9 mouse cellular contexts compared by ENCODE assay signal in the genomic region with DNA sequence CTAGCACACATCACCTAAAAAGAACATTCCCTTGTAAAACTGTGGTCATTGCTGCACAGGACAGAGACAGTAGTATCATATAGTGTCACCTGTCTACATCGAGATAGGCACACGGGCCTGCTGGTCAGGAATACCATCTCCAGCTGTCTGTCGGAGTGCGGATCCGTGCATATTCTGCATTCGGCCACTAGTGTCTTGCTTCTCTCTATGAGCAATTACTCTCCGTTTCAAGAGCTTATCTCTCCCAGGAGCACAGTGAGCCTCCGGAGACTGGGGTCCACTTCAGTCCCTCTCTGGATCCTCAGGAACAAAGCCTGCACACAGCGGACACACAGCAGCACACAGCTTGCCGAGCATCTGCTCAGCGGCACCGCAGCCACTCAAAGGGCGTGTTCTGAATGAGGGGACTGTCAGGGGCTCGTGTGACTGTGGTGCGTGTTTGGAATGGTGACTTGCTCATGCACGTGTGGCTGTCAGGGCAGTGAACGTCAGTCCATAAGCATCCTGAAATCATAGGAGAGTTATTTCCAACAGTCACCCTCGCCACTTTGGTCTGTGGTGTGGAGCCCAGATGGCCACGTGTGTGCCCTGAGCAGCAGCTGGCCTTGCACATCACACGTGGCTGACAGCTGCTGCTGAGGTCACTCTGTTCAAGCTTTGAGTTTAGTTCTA. TPM values are rescaled to one million over a fixed set of nuclear protein-coding genes. Genes with fewer than 3 reads are reported as not detected.
DNase-seq lines count a peak whose midpoint lies in the region; ATAC-seq and TF ChIP-seq lines count a peak whose summit lies in the region.
"Had no signal": no experiment of that assay in that cellular context is flagged by ENCODE, and none has a peak within 500 bp of the region (broad histone marks: within the 10 kb centered on the region; RNA-seq: fewer than 3 reads in every experiment).

No protein-coding gene starts in this region.

- H3K9ac ChIP-seq in lung, embryonic 14.5 days = no peak overlapping the region; the same call in 1 of the 2 replicates
- peak overlapping the region; percentile 13; the same call in 1 of the 2 replicates for H3K9ac ChIP-seq in heart, adult 2 months (ENCODE audit: low read depth, low read length)

- DNase-seq in lung, embryonic 14.5 days = no peak
- DNase-seq in lung, postnatal 14 days = no peak
- peak; percentile 62 to 74 for DNase-seq in heart, adult 2 months
- DNase-seq in limb, embryonic 10.5 days (ENCODE audit: low spot score) = peak; percentile 50
- DNase-seq in retina, embryonic 14.5 days (ENCODE audit: low spot score) = peak; percentile 66
- no peak for DNase-seq in liver
- DNase-seq in urinary bladder, adult 18-20 months (ENCODE audit: low spot score in 2 of 2) = no peak
- DNase-seq: kidney, postnatal 4 days had no signal

- no peak for ATAC-seq in lung, embryonic 14.5 days (ENCODE audit: insufficient read depth)
- ATAC-seq in monocyte, adult 5-6 weeks (replicated peaks; ENCODE audit: insufficient number of reproducible peaks, low FRiP score, low TSS enrichment, poor library complexity, severe bottlenecking) = no peak

- peaks cover 13% of the 10 kb centered on the region for H3K4me1 ChIP-seq in lung, embryonic 14.5 days (ENCODE audit: insufficient read depth)
- peaks cover 23% of the 10 kb centered on the region for H3K4me1 ChIP-seq in heart, adult 2 months (ENCODE audit: control insufficient read depth, insufficient read depth, low read length)
- H3K4me1 ChIP-seq in limb, embryonic 10.5 days = peaks cover 46% of the 10 kb centered on the region

- H3K27me3 ChIP-seq in lung, embryonic 14.5 days (ENCODE audit: insufficient read depth, low read length) = 0 out of 2 replicates have a peak, but pooled peaks cover 3% of the 10 kb centered on the region
- H3K27me3 ChIP-seq in heart, adult 2 months (ENCODE audit: control insufficient read depth, insufficient read depth, low read length) = no peaks in the 10 kb centered on the region
- peaks cover 50% of the 10 kb centered on the region for H3K27me3 ChIP-seq in limb, embryonic 10.5 days (ENCODE audit: low read depth, poor library complexity, severe bottlenecking)

- intact Hi-C loops in heart, adult 2 months (cut with DNase I) = loop anchor here (5.0 kb wide), 1 partner anchor 68 kb away; no protein-coding TSS in a partner anchor

- H3K4me2 ChIP-seq in lung, embryonic 14.5 days = peak overlapping the region; percentile 44

- TF ChIP-seq POLR2A in heart, adult 2 months (IDR thresholded peaks at IDR 0.05; ENCODE audit: insufficient read depth, low read depth, low read length) = no peak

- no peaks in the 10 kb centered on the region for H3K9me3 ChIP-seq in lung, embryonic 14.5 days (ENCODE audit: low read depth, low read length)
- no peaks in the 10 kb centered on the region for H3K9me3 ChIP-seq in limb, embryonic 10.5 days (replicated peaks)

- TF ChIP-seq CTCF in lung, embryonic 14.5 days (IDR thresholded peaks at IDR 0.05; ENCODE audit: low read depth) = no peak
- TF ChIP-seq CTCF in heart, adult 2 months (IDR thresholded peaks at IDR 0.05) = no peak

- 34% methylated on average over 20 of the region's 20 CpGs for WGBS in lung, embryonic 14.5 days
- WGBS in heart, adult 2 months = 37% methylated on average over 20 of the region's 20 CpGs
- WGBS in limb, embryonic 10.5 days = 74% methylated on average over 20 of the region's 20 CpGs

- H3K36me3 ChIP-seq in lung, embryonic 14.5 days (ENCODE audit: insufficient read depth) = no peaks in the 10 kb centered on the region
- H3K36me3 ChIP-seq in heart, adult 2 months (ENCODE audit: control insufficient read depth, insufficient read depth, low read length) = peaks cover 11% of the 10 kb centered on the region
- no peaks in the 10 kb centered on the region for H3K36me3 ChIP-seq in limb, embryonic 10.5 days

- TF ChIP-seq EP300 in heart, adult 2 months (IDR thresholded peaks at IDR 0.05; ENCODE audit: insufficient read depth, low read depth, low read length) = peak; percentile 82; the same call in 1 of the 2 replicates

- no peak overlapping the region for H3K27ac ChIP-seq in lung, embryonic 14.5 days (ENCODE audit: low read depth)
- H3K27ac ChIP-seq in heart, adult 2 months = peak overlapping the region; percentile 73
- H3K27ac ChIP-seq in limb, embryonic 10.5 days = no peak overlapping the region

- H3K79me2 ChIP-seq in heart, adult 2 months (replicated peaks; ENCODE audit: control insufficient read depth, insufficient read depth, low read length) = peaks cover 3% of the 10 kb centered on the region; the same call in 1 of the 2 replicates

- no peak overlapping the region for H3K4me3 ChIP-seq in lung, embryonic 14.5 days (ENCODE audit: low read depth, low read length)
- no peak overlapping the region for H3K4me3 ChIP-seq in heart, adult 2 months
- H3K4me3 ChIP-seq in limb, embryonic 10.5 days = no peak overlapping the region

RNA-seq across cellular contexts. Expression of a gene that starts 3.3 kb away (rescaled TPM):
- polyA plus RNA-seq in lung, embryonic 14.5 days (2014; fragmentation: Nextera tagmentation; extraction: Ambion mirVana) = 15.3 and 18.3 TPM in 2 replicates
- 10 to 100 TPM; 87.7 to 89.1 TPM for total RNA-seq in heart, adult 2 months (2021)
- 44.8 and 53.7 TPM in 2 replicates for polyA plus RNA-seq in heart, adult 2 months (2012; rRNA removed)
- polyA plus RNA-seq in limb, embryonic 10.5 days (2016; fragmentation: Nextera tagmentation; extraction: Ambion mirVana) = 0.96 and 1.2 TPM in 2 replicates
- total RNA-seq in monocyte, adult 5-6 weeks (2017) = 0.75 to 3.9 TPM (median 1.6 TPM) in 3 replicates

Comparison
In these comparisons a context has a peak if more than half of its experiments do, and no peak if none do; other contexts are left out.
1. DNase-seq: peak in heart, adult 2 months (2 of 2), limb, embryonic 10.5 days (single experiment) and retina, embryonic 14.5 days (single experiment); none in lung, embryonic 14.5 days (single experiment), lung, postnatal 14 days (single experiment), liver (single experiment) and urinary bladder, adult 18-20 months (0 of 2).